Mouse (Mus musculus) brain, embryonic 18.5 days (tissue): ENCODE results near the gene Arpc1a.
"Not testable (repeated sequence)": the region's sequence is repeated elsewhere in the genome, so short reads cannot be mapped to it uniquely, and the experiment has no call there.

Experiments used
- DNase-seq: peaks from one replicate; pipeline ENCODE4 v3.0.0-alpha.2; 2012; ENCODE audit warnings: low read depth, low spot score

Arpc1a gene

GRCm38 (mm10) chr5:145083632-145084451 lies at the start of gene Arpc1a, which contains the start of gene Kpna7:
Arpc1a (plus strand) TSS chr5:145083830.
Kpna7 (minus strand) TSS chr5:145084030.
- peak; percentile 82 for DNase-seq

- no peak for DNase-seq
Observed at GRCm38 (mm10) chr5:145041628-145042027, 42.0 kb upstream of the Arpc1a start.

- not testable (repeated sequence) for DNase-seq
Observed at GRCm38 (mm10) chr5:145042690-145043089, 40.9 kb upstream of the Arpc1a start, which contains the start of gene 1700018F24Rik. 1700018F24Rik (plus strand) TSS chr5:145042990.

- DNase-seq = not testable (repeated sequence)
Observed at GRCm38 (mm10) chr5:145054187-145054586, 29.4 kb upstream of the Arpc1a start.

- DNase-seq = no peak
Observed at GRCm38 (mm10) chr5:145057907-145058306, 25.7 kb upstream of the Arpc1a start.

- DNase-seq = no peak
Observed at GRCm38 (mm10) chr5:145058722-145059121, 24.9 kb upstream of the Arpc1a start.

GRCm38 (mm10) chr5:145059524-145059923 lies 24.1 kb upstream of the Arpc1a start:
- no peak for DNase-seq

GRCm38 (mm10) chr5:145064765-145065340 lies 18.8 kb upstream of the Arpc1a start:
- no peak for DNase-seq

GRCm38 (mm10) chr5:145068863-145069262 lies 14.8 kb upstream of the Arpc1a start:
- no peak for DNase-seq

- peak; percentile 43 for DNase-seq
Observed at GRCm38 (mm10) chr5:145069707-145070106, 13.9 kb upstream of the Arpc1a start.

- DNase-seq = no peak
Observed at GRCm38 (mm10) chr5:145071342-145071741, 12.3 kb upstream of the Arpc1a start.

- no peak for DNase-seq
Observed at GRCm38 (mm10) chr5:145075081-145075480, 8.5 kb upstream of the Arpc1a start.

- no peak for DNase-seq
Observed at GRCm38 (mm10) chr5:145081866-145082613, 1.6 kb upstream of the Arpc1a start.

- not testable (repeated sequence) for DNase-seq
Observed at GRCm38 (mm10) chr5:145083201-145083600, 429 bp upstream of the Arpc1a start.

- DNase-seq = no peak
Observed at GRCm38 (mm10) chr5:145084822-145085221, 1.2 kb downstream of the Arpc1a start.

- DNase-seq = no peak
Observed at GRCm38 (mm10) chr5:145088186-145088585, 4.6 kb downstream of the Arpc1a start.

GRCm38 (mm10) chr5:145089878-145090277 lies 6.2 kb downstream of the Arpc1a start:
- no peak for DNase-seq

GRCm38 (mm10) chr5:145096195-145096594 lies 12.6 kb downstream of the Arpc1a start:
- no peak for DNase-seq

- no peak for DNase-seq
Observed at GRCm38 (mm10) chr5:145098340-145098821, 14.8 kb downstream of the Arpc1a start.

GRCm38 (mm10) chr5:145100960-145101359 lies 17.3 kb downstream of the Arpc1a start:
- no peak for DNase-seq

- DNase-seq = not testable (repeated sequence)
Observed at GRCm38 (mm10) chr5:145101451-145101850, 17.8 kb downstream of the Arpc1a start.

GRCm38 (mm10) chr5:145102706-145103105 lies 19.1 kb downstream of the Arpc1a start:
- DNase-seq = no peak
